Mouse (Mus musculus): ENCODE data around the gene Gm20708. TPM values are rescaled to one million over a fixed set of nuclear protein-coding genes. Genes with fewer than 3 reads are reported as not detected.
"Not testable (repeated sequence)": the region's sequence is repeated elsewhere in the genome, so short reads cannot be mapped to it uniquely, and the experiment has no call there.

Gm20708 gene
- total RNA-seq, 2 experiments from 2014 or later: 0.87 to 1.4 TPM

GRCm38 (mm10) chr11:117833509-117833908, 24.0 kb downstream of the Gm20708 start:
- DNase-seq: not testable (repeated sequence)

GRCm38 (mm10) chr11:117834086-117834485, 24.6 kb downstream of the Gm20708 start:
- DNase-seq: no peak

- DNase-seq: no peak
These were observed 26.8 kb downstream of the Gm20708 start for GRCm38 (mm10) chr11:117836306-117836705.

DNA sequence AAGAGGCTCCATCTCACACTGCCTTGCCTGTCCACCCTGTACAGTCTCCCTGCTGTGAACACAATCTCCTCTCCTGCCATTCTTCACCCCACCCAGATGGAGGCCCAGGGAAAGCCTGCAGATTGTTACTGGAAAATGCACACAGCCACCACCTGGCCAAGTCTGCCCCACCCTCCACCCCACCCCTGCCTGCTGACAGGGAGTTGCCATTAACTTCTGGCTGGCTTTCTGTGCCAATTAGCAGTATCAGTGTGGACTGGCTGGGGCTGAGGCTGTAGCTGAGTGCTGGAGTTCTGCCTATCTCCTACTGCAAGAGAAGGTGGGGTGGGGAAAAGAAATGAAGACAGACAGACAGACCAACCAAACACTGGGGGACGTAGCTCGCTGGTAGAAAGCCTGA, 29.1 kb downstream of the Gm20708 start:
- DNase-seq: no peak

GRCm38 (mm10) chr11:117839021-117839420, 29.6 kb downstream of the Gm20708 start:
- no peak for DNase-seq

GRCm38 (mm10) chr11:117840910-117841309, 31.4 kb downstream of the Gm20708 start:
- DNase-seq: no peak

- DNase-seq: no peak
These were observed 34.0 kb downstream of the Gm20708 start for GRCm38 (mm10) chr11:117843434-117843833.

DNA sequence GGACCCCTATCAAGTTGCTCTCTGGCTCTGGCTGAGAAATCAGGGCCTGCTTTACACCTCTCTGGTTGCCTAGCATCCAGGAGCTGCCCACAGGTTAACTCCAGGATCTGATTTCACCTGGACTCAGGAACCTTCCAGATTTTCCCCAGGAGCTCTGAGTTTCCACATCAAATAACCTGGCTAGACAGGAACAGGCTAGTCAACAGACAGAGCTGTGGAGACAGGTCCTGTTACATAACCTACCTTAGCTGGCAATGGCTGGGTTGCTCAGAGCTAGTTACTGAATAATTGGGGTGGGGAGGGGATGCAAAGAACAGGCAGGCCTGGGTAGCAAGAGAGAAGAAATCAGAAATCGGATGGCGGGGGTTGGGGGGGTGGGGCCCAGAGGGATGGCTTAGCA, 35.5 kb downstream of the Gm20708 start:
- DNase-seq: no peak

GRCm38 (mm10) chr11:117845651-117846050, 36.2 kb downstream of the Gm20708 start:
- DNase-seq: no peak

- no peak for DNase-seq
These were observed 37.2 kb downstream of the Gm20708 start for GRCm38 (mm10) chr11:117846640-117847039.

DNA sequence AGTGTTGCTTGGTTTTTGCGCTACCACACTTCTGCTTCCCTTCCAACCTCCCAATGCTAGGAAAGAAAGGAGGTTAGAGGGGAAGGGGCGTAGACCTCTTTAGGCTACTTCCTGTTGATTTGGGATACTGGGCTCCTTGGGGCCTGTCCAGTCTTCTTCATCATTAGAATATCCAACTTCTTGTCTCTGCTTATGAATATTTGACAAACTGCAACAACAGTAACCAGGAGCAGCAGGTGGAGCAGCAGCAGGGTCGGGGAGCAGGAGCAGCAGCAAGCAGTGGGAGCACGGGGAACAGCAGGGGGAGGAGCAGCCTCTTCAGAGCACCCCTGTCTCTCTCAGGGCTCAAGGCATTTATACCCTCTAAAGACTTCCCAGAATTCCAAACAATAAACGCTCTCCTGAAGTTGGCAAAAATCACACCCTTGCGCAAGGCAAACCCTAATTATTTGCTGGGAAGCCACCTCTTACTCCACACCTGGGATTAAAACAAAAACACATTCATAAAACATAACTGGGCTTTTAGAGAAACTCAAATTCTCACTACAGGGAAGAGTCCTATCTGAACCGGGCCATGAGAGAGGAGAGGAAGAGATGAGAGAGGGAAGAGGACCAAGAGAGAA, 38.2 kb downstream of the Gm20708 start:
- no peak for DNase-seq

GRCm38 (mm10) chr11:117848271-117848984, 39.0 kb downstream of the Gm20708 start:
- DNase-seq: peak in 1 of 2 experiments; percentile 63

DNA sequence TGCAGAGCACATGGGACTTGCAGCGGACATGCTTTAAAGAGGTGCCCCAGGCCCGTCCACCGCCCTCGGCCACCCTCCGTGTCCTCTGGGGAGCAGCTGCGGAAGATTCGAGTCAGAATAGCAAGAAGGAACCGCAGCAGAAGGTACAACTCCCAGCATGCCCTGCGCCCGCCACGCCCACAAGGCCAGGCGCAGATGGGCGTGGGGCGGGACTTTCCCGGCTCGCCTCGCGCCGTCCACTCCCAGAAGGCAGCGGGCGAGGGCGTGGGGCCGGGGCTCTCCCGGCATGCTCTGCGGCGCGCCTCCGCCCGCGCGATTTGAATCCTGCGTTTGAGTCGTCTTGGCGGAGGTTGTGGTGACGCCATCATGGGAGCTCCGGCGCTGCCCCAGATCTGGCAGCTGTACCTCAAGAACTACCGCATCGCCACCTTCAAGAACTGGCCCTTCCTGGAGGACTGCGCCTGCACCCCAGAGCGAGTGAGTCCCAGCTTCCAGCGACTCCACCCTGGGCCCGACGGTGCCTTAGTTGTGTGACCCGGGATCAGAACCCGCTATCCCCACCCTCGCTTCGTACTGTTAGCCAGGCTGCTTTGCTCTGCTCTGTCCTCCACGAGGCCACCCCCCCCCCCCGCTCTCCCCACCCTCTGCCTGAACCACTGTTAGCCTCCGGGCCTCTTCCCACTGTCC, 39.7 kb downstream of the Gm20708 start, which contains the start of gene Birc5:
Gene Birc5 (plus strand): TSS at position 267 of the 687 bp plus-strand sequence.
- peak; percentile 96 to 97 for DNase-seq

DNA sequence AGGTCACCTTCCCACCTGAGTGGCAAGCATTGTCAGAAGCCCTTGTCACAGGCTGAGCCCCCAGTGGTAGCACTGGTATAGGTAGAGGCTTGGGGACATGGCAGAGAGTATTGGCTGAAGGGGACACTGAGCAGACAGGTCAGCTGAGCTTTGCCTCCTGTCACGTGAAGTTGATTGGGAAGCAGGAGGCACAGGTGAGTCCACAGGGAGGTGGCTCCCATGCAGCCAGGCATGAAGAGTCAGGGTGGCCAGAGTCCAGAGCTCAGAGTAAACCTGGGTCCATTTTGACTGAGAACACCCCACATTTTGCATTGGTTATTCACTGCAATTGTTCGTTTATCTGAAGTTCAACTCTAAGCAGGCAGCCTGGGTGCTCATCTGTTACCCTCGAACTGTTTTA, 43.4 kb downstream of the Gm20708 start:
- no peak for DNase-seq

DNA sequence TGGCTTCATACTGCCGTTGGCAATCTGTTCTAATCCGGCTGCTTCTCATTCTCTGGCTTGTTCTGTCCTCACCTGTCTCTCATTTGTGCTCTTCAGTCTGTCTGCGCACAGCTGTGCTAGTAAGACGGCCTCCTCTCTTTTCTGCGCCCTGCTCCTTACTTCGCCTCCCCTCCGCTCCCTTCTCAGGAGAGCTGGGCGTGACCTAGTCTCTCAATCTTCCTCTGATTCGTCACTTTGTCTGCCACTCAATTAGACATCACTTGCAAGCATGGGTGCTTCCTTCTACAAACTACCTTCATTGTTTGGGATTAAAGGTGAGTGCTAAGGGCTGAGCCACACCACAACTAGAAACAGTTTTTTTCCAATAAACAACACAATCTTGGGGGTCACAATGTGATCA, 44.8 kb downstream of the Gm20708 start:
- no peak for DNase-seq

- DNase-seq: no peak
These were observed 45.9 kb downstream of the Gm20708 start for GRCm38 (mm10) chr11:117855360-117855759.

DNA sequence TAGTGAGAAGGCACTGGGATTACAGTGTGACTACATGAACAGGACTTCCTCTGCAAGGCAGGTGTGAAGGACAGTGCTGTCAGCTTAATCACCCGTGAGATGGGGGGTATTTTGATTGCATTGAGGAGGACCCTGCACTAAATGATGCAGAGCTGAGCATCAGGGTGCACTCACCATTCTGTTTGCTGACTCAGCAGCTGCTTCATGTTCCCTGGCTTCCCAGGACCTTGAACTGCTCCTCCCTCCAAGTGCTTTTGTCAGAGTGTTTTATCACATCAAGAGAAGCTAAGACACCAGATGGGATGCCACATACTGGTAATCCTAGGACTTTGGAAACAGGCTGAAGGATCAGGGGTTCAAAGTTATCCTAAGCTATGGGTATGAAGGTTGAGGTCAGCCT, 46.5 kb downstream of the Gm20708 start:
- DNase-seq: no peak

DNA sequence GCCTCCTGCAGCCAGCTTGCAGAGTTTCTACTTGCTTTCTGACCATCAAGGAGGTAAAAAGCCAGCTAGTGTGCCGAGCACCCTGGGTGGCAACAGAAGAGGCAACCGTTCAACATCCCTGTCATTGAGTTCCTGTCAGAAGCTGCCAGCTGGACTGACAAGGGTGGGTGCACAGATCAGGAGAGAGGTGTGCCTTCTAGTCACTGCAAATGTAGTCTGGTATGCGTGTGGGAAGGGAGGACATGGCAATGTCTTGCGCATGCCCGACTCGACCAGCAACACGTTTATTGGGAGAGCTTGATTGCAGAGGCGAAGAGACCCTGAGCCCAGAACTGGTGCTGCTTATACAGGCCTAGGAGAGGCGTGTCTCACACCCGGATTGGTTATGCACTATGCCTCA, 48.0 kb downstream of the Gm20708 start:
- DNase-seq: no peak

DNA sequence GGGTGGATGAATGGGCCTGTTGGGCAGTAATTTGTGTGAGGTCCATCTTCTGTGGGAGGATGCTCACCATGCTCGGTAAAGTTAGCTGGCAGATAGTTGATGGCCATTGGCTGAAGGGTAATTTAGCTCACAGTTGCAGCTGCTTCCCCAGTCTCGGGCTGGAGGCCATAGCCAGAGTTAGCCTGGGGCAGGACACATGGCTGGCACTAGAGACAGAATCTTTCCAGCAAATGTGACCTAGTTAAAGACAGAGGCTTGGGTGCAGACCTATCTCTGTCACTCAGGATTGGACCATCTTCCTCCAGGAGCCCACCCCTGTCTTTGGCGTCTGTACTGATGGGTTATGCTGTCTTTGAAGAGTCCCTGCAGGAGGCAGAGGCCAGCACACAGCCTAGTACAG, 48.9 kb downstream of the Gm20708 start:
- DNase-seq: no peak

DNA sequence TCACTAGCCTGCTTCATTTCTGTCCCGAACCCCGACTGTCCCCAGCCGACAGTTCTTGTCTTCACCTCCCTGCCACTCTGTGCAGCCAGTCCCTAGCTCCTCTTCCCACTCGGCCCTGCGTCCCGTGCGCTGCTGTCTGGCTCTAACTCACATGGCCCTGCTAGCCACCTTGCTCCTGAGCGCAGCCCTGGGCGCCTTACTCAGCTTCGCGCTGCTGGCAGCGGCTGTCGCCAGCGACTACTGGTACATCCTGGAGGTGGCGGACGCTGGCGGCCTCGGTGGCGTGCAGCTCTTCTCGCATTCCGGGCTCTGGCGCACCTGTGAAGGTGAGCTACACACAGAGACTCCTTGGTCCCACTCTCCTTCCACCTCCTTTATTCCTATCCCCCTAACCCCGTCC, 51.1 kb downstream of the Gm20708 start, which contains the start of gene Tmem235:
Gene Tmem235 (plus strand): TSS at position 152 of the 400 bp plus-strand sequence.
- DNase-seq: no peak

GRCm38 (mm10) chr11:117863174-117863856, 53.8 kb downstream of the Gm20708 start:
- no peak for DNase-seq

DNA sequence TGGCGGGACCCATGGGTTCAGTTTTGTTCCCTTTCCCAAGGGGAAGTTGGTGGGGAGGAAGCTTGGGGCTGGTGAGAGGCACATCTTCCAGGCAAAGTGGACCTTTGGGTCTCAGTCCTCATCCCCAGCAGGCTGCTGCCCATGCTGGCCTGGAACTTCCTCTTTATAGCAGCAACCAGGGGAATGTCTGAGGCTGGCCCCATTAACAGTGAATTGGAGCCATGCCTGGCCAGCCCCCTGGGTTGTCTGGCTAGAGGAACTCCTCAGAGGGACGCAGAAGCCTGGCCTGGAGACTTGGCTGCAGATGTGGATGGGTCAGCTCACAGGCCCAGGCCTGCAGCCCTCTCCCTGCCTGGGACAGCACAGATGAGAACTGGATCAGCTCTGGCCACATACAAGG, 55.3 kb downstream of the Gm20708 start:
- no peak for DNase-seq

DNA sequence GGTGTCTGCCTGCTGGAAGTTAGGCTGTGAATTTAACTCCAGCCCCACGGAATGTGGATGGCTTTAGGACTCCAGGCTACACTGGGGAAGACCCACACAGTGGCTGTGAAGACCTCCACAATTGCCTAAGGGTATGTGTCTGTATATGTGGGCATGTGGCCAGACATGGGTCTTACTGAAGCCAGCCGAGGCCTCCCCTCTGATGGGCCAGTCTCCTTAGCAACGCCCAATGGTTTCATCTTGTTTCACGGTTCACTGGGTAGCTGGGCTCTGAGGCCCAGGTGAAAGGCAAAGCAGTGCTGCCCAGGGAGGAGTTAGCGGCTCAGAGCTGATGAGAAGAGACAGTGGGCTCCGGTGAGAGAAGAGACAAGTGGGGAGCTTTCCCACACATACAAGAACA, 56.5 kb downstream of the Gm20708 start:
- DNase-seq: no peak
